Mouse (Mus musculus): ENCODE results near the gene Gm34302.
"Not testable (repeated sequence)": the region's sequence is repeated elsewhere in the genome, so short reads cannot be mapped to it uniquely, and the experiment has no call there.

Gene Gm34302

DNA sequence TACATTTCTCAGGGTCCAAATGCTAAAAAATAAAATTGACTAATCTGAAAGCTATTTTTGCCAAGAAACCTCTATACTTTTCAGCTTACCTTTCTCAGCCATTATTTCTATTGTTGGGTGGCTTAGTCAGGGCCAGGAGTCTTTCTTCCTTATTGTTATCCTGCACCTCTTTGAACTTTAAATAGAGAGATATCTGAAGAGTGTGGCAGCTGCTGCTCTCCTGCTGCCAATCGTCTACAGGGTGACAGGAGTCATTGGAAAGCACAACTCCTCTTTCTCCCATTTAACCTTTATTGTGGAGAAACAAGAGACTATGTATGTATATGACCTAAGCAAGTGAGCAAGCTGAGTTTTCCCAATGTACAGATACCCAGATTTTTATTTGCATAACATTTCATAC, at the start of gene Gm34302:
TSS of gene Gm34302 (minus strand) at position 154 of the 400 bp plus-strand sequence.
- DNase-seq, result no peak

DNA sequence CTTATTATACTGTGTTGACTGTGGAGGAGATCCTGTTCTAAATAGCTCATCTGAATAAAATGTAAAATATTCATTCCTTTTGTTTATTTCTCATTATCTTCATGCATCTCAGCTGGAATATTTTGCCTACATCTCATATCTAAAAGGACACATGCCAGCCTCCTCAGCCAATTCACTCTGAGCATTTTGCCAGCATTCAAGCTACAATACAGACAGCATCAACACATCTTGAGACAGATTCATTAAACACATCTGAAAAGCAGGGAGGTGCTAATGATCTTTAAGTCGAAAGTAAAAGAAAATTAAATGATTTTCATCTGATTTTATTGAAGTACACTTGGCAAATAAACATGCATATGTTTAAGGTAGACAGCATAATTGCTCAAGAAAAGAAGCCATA, 48.2 kb upstream of the Gm34302 start:
- no peak for DNase-seq

DNA sequence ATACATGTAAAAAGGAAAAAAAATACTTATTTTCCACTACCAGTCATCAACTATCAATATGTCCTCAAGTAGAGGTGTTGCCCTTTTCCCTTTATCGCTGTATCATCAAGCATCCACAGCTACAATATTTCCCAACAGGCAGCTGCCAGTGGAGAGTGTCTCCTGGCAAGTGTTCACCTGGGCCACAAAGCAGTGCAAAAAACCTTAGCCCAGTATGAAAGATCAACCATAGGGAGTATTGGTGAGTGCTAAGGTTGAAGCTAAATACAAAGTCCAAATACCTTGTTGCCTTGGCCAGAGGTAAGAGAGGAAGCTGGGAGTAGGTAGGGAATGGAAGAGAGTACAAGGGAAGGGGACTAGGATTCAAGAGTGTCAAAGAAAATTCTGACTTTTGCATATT, 34.0 kb upstream of the Gm34302 start:
- peak; percentile 26 for DNase-seq

DNA sequence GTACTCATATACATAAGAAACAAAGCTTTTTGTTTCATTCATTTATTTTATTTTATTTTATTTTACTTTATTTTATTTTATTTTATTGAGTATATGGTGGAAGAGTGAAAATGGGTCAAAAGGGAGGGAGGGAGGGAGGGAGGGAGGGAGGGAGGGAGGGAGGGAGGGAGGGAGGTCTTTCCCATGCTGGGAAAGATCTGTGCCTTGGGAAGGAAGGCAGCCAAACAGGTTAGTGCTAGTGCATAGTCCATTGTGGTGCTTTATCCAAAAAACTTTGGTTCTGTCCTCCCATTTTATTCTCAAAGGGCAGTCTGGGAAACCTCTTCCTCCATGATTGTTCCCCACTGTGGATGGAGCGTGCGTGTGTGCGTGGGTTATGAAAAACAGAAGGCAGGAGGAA, 32.6 kb upstream of the Gm34302 start:
- DNase-seq, result not testable (repeated sequence)

DNA sequence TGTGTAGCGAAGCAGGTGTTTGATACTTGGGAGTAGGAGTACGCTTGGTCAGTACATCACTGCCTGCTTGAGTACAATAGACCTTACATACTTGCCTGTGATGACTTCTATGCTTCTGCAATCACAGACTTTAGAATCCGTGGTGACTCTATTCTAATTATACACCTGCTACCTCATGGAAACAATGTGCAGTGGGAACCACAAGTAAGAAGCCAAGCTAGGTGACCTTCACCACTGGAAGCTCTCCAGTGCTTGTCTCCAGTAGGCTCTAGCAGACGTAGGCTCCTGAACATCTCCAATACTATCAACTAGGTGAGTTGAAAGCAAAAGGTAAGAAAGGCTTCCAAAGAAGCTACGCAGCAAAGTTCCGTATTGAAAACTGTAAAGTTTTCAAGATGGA, 27.6 kb upstream of the Gm34302 start:
- DNase-seq, result no peak

DNA sequence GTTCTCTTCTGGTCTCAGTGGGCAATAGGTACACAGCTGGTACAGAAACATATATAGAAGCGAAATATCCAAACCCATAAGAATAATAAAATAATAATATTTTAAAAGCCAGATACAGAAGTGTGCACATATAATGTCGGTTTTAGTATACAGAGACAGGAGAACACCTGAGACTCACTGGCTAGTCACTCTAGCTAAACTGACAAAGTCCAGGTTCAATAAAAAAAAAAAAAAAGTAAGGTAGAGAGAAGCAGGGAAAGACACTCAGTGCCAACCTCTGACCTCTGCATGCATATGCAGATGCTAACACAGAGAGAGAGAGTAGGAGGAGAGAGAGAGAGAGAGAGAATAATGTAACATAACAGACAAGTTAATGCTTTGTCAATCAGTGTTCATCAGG, 25.8 kb upstream of the Gm34302 start:
- no peak for DNase-seq

DNA sequence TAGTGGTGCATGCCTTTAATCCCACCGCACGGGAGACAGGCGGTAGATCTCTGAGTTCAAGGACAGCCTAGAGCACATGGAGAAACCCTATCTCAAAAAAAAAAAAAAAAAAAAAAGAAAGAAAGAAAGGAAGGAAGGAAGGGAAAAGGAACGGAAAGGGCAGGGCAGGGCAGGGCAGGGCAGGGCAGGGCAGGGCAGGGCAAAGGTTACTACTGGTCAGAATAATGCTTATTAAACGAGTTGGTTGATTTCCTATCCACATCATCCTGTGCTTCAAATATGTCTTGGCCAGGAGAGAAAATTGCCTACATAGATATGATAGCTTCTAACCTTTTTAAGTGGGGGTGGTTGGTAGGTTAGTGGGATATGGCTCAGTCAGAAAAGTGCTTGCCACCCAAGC, 25.2 kb upstream of the Gm34302 start:
- no peak for DNase-seq

DNA sequence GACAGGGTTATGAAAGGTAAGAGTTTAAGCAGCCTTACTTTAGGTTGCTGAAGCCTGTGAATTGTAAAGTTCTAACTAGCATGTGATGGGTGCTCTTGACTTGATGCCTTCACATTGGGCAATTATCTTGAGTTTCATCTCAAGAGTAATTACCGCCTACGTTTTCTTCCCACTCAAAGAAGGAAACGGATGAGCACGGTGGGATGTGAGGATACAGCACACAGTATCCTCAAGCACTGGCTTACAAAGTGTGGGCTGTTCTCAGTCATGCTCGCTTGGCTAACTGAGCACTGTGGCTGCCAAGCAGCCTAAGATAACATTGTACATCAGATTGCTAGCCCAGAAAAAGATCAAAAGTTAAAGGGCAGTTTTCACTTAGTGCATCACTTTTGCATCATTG, 20.8 kb upstream of the Gm34302 start:
- no peak for DNase-seq

DNA sequence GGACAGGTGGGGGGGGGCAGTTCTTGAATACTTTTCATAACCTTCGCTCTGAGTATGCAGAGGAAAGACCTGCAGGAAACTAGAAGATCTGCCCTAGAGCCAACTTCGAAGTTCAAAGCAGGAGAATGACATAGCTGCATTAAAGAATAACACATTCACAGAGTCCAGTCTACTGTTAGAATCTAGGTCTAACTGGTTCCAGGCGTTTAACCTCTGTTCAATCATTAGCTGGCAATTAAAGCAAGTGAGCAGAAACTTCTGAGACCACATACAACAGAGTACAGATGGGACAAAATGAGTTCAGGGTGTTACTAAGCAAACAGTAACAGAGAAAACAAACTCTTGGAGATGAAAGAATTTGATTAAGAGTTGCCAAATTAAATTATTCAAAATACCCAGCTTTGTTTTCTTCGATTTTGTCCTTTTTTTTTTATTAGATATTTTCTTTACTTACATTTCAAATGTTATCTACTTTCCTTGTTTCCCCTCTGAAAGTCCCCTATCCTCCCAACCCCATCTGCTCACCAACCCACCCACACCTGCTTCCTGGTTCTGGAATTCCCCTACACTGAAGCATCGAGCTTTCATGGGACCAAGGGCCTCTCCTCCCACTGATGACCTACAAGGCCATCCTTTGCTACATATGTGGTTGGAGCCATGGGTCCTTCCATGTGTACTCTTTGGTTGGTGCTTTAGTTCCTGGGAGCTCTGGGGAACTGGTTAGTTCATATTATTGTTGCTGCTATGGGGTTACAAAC, 11.1 kb upstream of the Gm34302 start:
- peak; percentile 65 for DNase-seq

DNA sequence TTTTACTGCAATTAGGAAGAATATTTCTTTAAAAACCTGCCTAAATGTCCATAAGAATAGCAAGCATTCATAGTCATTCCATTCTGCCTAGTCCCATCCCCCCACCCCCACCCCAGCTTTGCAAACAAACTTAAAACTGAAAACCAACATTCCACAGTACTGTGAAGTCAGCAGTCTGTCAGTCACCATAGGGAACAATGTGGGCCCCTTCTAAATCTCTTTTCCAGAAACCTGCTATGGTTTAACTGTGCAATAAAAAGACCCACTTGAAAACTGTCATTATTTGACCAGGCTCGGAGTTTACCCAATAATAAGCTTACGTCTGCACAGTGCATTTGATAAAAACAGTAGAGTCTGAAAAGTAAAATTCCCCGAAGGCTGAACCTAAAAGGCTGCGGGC, 9.9 kb upstream of the Gm34302 start:
- DNase-seq, result no peak

DNA sequence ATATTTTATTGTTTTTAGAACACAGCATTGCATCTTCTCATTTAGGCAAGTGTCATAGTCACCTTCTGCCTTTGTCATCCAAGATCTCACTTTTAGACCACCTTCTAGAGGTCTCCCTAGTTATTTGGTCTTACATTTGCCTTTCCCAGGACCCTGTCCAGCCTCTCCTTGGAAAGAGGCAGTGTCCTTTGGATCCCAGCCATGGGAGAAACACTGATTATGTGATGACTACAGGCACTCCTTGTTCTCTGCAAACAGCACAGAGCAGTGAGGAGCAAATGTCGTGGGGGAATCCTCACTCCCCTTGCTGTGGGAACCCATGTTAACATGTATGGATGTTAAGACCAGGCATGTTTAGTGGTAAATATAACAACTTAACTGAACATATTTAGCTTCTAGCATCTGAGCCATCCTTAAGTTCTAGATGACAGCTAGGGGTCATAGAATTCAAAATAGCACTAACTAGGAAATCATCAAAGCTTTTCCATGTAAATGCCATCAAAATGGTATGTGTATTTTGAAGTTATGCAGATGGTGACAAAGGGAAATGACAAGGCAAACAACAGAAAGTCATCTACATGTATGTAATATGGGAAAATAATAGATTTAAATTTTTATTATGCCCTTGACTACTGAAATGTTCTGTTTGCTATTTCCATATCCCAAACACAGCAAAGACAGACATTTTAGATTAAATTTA, 43.1 kb downstream of the Gm34302 start:
- no peak for DNase-seq

DNA sequence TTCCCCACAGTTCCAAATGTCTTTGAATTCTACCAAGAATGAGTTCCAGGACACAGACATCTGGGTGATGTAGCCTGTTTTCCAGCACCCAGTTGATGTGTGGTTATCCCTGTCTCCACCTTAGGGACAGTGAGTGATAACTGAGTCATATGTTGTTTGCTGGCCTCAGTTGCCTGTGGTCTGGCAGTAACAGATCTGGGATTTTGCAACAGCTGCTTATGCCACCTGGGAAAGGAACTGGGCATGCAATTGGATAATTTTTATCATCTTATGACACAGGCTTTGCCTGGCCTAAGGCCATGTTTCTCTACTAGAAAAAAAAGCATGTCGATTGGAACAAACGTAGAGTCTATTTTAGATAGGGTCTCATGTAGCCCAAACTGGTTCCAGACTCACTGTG, 43.9 kb downstream of the Gm34302 start:
- no peak for DNase-seq

DNA sequence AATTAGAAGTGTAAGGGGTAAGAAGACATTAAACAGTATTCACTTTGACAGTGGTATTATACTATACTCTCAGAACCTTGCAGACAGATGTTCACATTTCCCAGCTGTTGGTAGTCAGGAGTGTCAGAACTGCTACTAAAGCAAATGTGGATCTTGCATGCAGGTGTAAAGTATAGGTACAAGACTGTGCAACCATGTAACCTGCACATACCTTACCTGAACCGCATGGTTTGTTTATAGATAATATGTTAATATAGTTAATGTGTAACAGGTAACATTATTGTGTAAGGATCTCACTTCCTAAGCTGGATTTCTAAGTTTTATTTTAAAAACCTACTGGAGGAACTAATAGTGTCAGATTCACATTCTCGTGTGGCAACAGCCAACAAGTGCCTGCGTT, 44.8 kb downstream of the Gm34302 start:
- no peak for DNase-seq

All from kidney, adult 11 months (tissue).